Mouse (Mus musculus) CH12.LX (cell line): ENCODE data around the gene H2-Eb1.

Experiments used
- CTCF ChIP-seq, 2 experiments: IDR thresholded peaks in 1 of 2; conservative IDR thresholded peaks in 1 of 2; 2 replicates each; pipeline ENCODE4 v1.5.1; 2011 to 2012; ENCODE audit warnings: low read depth in 2 of 2, low read length in 2 of 2, improper control_type of control experiment in 1 of 2, inconsistent platforms in 1 of 2, mild to moderate bottlenecking in 1 of 2, moderate library complexity in 1 of 2
- EP300 ChIP-seq: IDR thresholded peaks from 2 replicates; pipeline ENCODE4 v1.6.1; 2011; ENCODE audit warnings: low read length, improper control_type of control experiment
- GABPA ChIP-seq: IDR thresholded peaks from 2 replicates; pipeline ENCODE4 v1.6.1; 2012; ENCODE audit warnings: low read depth, low read length, improper control_type of control experiment, inconsistent platforms; ENCODE audit not compliant: insufficient replicate concordance
- MAX ChIP-seq: IDR thresholded peaks from 2 replicates; pipeline ENCODE4 v1.6.1; 2011; ENCODE audit warnings: low read length, improper control_type of control experiment
- POLR2A ChIP-seq: IDR thresholded peaks from 2 replicates; pipeline ENCODE4 v1.6.1; 2011; ENCODE audit warnings: low read depth, mild to moderate bottlenecking, improper control_type of control experiment, low read length
- RCOR1 ChIP-seq: conservative IDR thresholded peaks from 2 replicates; pipeline ENCODE4 v1.6.1; 2012; ENCODE audit warnings: low read depth, mild to moderate bottlenecking, inconsistent platforms, low read length, improper control_type of control experiment
- TCF12 ChIP-seq: IDR thresholded peaks from 2 replicates; pipeline ENCODE4 v1.6.1; 2014; ENCODE audit warnings: low read depth, mild to moderate bottlenecking, inconsistent platforms, low read length, improper control_type of control experiment

DNA sequence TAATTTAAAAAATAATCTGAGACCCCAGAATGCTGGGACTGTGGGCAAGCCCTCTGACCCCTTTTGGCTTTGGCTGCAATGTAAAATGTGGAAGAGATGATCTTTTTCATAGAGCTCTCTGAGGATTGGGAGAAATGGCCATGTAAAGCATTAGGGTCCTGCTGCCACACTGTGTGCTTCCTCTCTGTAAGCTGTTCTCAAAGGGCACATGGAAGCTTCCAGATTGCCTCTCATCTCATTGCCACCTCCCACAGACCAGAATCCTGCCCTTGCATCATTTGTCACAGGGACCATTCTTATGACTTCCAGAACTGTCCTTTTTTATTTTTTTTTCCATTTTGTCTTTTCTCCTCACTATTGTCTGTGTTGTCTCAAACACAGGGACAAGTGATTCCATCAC lies 1.5 kb downstream of the H2-Eb1 start:
- TF ChIP-seq MAX (no peak), RCOR1 (no peak), POLR2A (no peak), GABPA (no peak), TCF12 (no peak), EP300 (no peak), CTCF (conservative IDR thresholded peaks at IDR 0.05 in 1 of 2, IDR thresholded peaks at IDR 0.05 in 1 of 2; ENCODE audit: low read depth in 2 of 2, low read length in 2 of 2) (no peak)
